Mouse (Mus musculus) liver, postnatal 0 days (tissue): ENCODE measurements around the gene Plekhg6.

ENCODE experiments used
- CTCF ChIP-seq: sonication (generic); IDR thresholded peaks from 2 replicates; pipeline ENCODE4 v1.5.1; 2016; ENCODE audit warnings: antibody characterized with exemption, low read depth
- EP300 ChIP-seq: IDR thresholded peaks from 2 replicates; pipeline ENCODE4 v1.6.1; 2016; ENCODE audit warnings: antibody characterized with exemption, low read depth, mild to moderate bottlenecking

GRCm38 (mm10) chr6:125424156-125424555 lies 43.6 kb upstream of the Plekhg6 start:
- TF ChIP-seq CTCF (no peak), EP300 (no peak)
